Mouse (Mus musculus) MEL (cell line): ENCODE measurements around the gene Khnyn.

ENCODE experiments used
- CHD1 ChIP-seq: IDR thresholded peaks from 2 replicates; pipeline ENCODE4 v1.6.1; 2012; ENCODE audit warnings: low read depth, mild to moderate bottlenecking, inconsistent platforms, low read length, improper control_type of control experiment
- CHD2 ChIP-seq: IDR thresholded peaks from 2 replicates; pipeline ENCODE4 v1.6.1; 2011; ENCODE audit warnings: low read length, improper control_type of control experiment
- CTCF ChIP-seq, 3 experiments: IDR thresholded peaks in 2 of 3; conservative IDR thresholded peaks in 1 of 3; 2 replicates each; pipeline ENCODE4 v1.5.1; 2011 to 2012; ENCODE audit warnings: low read length in 3 of 3, low read depth in 2 of 3, mild to moderate bottlenecking in 2 of 3, improper control_type of control experiment in 1 of 3, inconsistent platforms in 1 of 3, mixed read lengths in 1 of 3, moderate library complexity in 1 of 3; ENCODE audit not compliant: control insufficient read depth in 1 of 3, insufficient read depth in 1 of 3, poor library complexity in 1 of 3, severe bottlenecking in 1 of 3
- GABPA ChIP-seq: IDR thresholded peaks from 2 replicates; pipeline ENCODE4 v1.6.1; 2012; ENCODE audit warnings: low read depth, mild to moderate bottlenecking, inconsistent platforms, low read length, improper control_type of control experiment, moderate library complexity
- JUND ChIP-seq: IDR thresholded peaks from 2 replicates; pipeline ENCODE4 v1.6.1; 2011; ENCODE audit warnings: low read depth, mild to moderate bottlenecking, improper control_type of control experiment, low read length
- KAT2A ChIP-seq: conservative IDR thresholded peaks from 2 replicates; pipeline ENCODE4 v1.6.1; 2012; ENCODE audit warnings: low read depth, low read length, improper control_type of control experiment, inconsistent platforms
- POLR2A ChIP-seq, 2 experiments: IDR thresholded peaks; 2 replicates each; pipeline ENCODE4 v1.6.1; 2011 to 2012; ENCODE audit warnings: low read length in 2 of 2, mild to moderate bottlenecking in 2 of 2, control low read depth in 1 of 2, improper control_type of control experiment in 1 of 2, low read depth in 1 of 2, moderate library complexity in 1 of 2; ENCODE audit not compliant: control insufficient read depth in 1 of 2, insufficient read depth in 1 of 2, poor library complexity in 1 of 2
- POLR2AphosphoS2 ChIP-seq: IDR thresholded peaks from 2 replicates; pipeline ENCODE4 v1.6.1; 2011; ENCODE audit warnings: low read length, improper control_type of control experiment
- SIN3A ChIP-seq: IDR thresholded peaks from 2 replicates; pipeline ENCODE4 v1.6.1; 2012; ENCODE audit warnings: low read length, improper control_type of control experiment, inconsistent platforms
- ZC3H11A ChIP-seq: IDR thresholded peaks from 2 replicates; pipeline ENCODE4 v1.6.1; 2012; ENCODE audit warnings: low read depth, mild to moderate bottlenecking, inconsistent platforms, low read length, improper control_type of control experiment

GRCm38 (mm10) chr14:55868230-55869026 lies 16.3 kb upstream of the Khnyn start:
- no peak for TF ChIP-seq CTCF (IDR thresholded peaks at IDR 0.05 in 2 of 3, conservative IDR thresholded peaks at IDR 0.05 in 1 of 3; ENCODE audit: control insufficient read depth in 1 of 3, insufficient read depth in 1 of 3, low read depth in 2 of 3, low read length in 3 of 3, poor library complexity in 1 of 3, severe bottlenecking in 1 of 3)
- no peak for TF ChIP-seq POLR2A (IDR thresholded peaks at IDR 0.05; ENCODE audit: control insufficient read depth in 1 of 2, insufficient read depth in 1 of 2, low read depth in 1 of 2, low read length in 2 of 2, poor library complexity in 1 of 2)
- no peak for TF ChIP-seq CHD2
- no peak for TF ChIP-seq GABPA
- TF ChIP-seq SIN3A, result no peak
- TF ChIP-seq POLR2AphosphoS2, result no peak
- TF ChIP-seq JUND, result no peak
- TF ChIP-seq CHD1, result no peak
- TF ChIP-seq KAT2A, result no peak
- no peak for TF ChIP-seq ZC3H11A
